In the genomic region with DNA sequence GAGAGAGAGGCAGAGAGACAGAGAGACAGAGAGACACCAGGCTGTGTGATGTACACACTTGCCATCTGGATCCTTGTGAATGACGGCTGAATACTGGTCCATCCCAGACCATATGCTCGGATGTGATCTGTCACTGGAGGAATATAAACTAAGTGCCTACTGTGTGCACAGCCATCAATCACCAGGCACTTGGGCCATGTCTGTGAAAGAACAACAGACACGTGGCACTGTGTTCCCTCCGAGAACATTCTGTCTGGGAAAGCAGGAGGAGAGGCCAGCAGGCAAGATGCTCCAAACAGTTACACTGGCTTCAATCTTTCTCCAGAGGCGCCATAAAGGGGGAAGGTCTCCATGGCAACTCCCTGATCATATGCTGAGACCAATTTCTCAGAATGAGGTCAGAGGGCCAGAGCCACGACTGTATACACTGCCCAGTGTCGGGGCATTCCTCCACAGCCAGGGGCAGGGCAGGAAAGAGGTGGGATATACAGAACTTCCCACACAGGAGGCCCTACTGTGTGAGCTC, we compare ENCODE assay signal across 19 mouse cellular contexts. TPM values are rescaled to one million over a fixed set of nuclear protein-coding genes. Genes with fewer than 3 reads are reported as not detected.
DNase-seq lines count a peak whose midpoint lies in the region; ATAC-seq and TF ChIP-seq lines count a peak whose summit lies in the region.
"Had no signal": no experiment of that assay in that cellular context is flagged by ENCODE, and none has a peak within 500 bp of the region (broad histone marks: within the 10 kb centered on the region; RNA-seq: fewer than 3 reads in every experiment).

No protein-coding gene starts in this region.

- no peak for TF ChIP-seq POLR2A in lung, adult 2 months (IDR thresholded peaks at IDR 0.05; ENCODE audit: borderline replicate concordance, extremely low read depth, low read depth, low read length)

- H3K4me2 ChIP-seq in forebrain, embryonic 14.5 days (ENCODE audit: low read length) = no peak overlapping the region
- no peak overlapping the region for H3K4me2 ChIP-seq in forebrain, embryonic 15.5 days (replicated peaks)
- H3K4me2 ChIP-seq: embryonic facial prominence, embryonic 13.5 days; heart, embryonic 11.5 days; liver, embryonic 11.5 days; lung, embryonic 15.5 days had no signal

- H3K4me3 ChIP-seq in forebrain, embryonic 14.5 days (ENCODE audit: low read depth, low read length) = no peak overlapping the region
- no peak overlapping the region for H3K4me3 ChIP-seq in forebrain, embryonic 15.5 days
- no peak overlapping the region for H3K4me3 ChIP-seq in lung, adult 2 months (replicated peaks; ENCODE audit: extremely low read depth, low read depth, low read length)
- H3K4me3 ChIP-seq: embryonic facial prominence, embryonic 13.5 days; lung, embryonic 15.5 days; megakaryocyte, embryonic 14.5 days; myocyte had no signal

- peak; percentile 50 for DNase-seq in forebrain, embryonic 14.5 days (ENCODE audit: low spot score)
- peak; percentile 46 for DNase-seq in lung, postnatal 10 days
- no peak for DNase-seq in lung, adult 2 months
- peak; percentile 67 for DNase-seq in embryo, embryonic 10.5 days (ENCODE audit: low spot score)
- DNase-seq in retina, embryonic 14.5 days (ENCODE audit: low spot score) = peak; percentile 74
- no peak for DNase-seq in natural killer cell, adult 2 months (ENCODE audit: low spot score in 2 of 2)
- DNase-seq: cerebellum, postnatal 14 days; heart, postnatal 14 days; kidney, postnatal 4 days; right cerebral cortex, postnatal 25 days had no signal

- H3K9ac ChIP-seq in forebrain, embryonic 14.5 days (ENCODE audit: low read length) = no peak overlapping the region
- H3K9ac ChIP-seq in forebrain, embryonic 15.5 days (replicated peaks) = no peak overlapping the region
- H3K9ac ChIP-seq: embryonic facial prominence, embryonic 13.5 days; lung, embryonic 15.5 days had no signal

- no peaks in the 10 kb centered on the region for H3K36me3 ChIP-seq in forebrain, embryonic 14.5 days (ENCODE audit: control insufficient read depth, insufficient read depth, low read length)
- no peaks in the 10 kb centered on the region for H3K36me3 ChIP-seq in forebrain, embryonic 15.5 days
- H3K36me3 ChIP-seq: embryonic facial prominence, embryonic 13.5 days; lung, embryonic 15.5 days had no signal

- no peak for TF ChIP-seq CTCF in lung, adult 2 months (IDR thresholded peaks at IDR 0.05; ENCODE audit: insufficient read depth, low read length)

- H3K9me3 ChIP-seq in forebrain, embryonic 14.5 days (replicated peaks; ENCODE audit: control insufficient read depth, low read length) = no peaks in the 10 kb centered on the region
- no peaks in the 10 kb centered on the region for H3K9me3 ChIP-seq in forebrain, embryonic 15.5 days
- H3K9me3 ChIP-seq: embryonic facial prominence, embryonic 13.5 days; lung, embryonic 15.5 days; megakaryocyte, embryonic 14.5 days had no signal

- H3K4me1 ChIP-seq in forebrain, embryonic 14.5 days (ENCODE audit: control insufficient read depth, insufficient read depth, low read length) = peaks cover 35% of the 10 kb centered on the region
- peaks cover 60% of the 10 kb centered on the region for H3K4me1 ChIP-seq in forebrain, embryonic 15.5 days
- H3K4me1 ChIP-seq in lung, adult 2 months (ENCODE audit: control insufficient read depth, insufficient read depth, low read length) = peaks cover 2% of the 10 kb centered on the region

- no peaks in the 10 kb centered on the region for H3K27me3 ChIP-seq in forebrain, embryonic 14.5 days (replicated peaks; ENCODE audit: control insufficient read depth, insufficient read depth, low read length)
- H3K27me3 ChIP-seq in forebrain, embryonic 15.5 days = no peaks in the 10 kb centered on the region

- no peak for ATAC-seq in forebrain, embryonic 14.5 days
- ATAC-seq in forebrain, embryonic 15.5 days (replicated peaks) = no peak
- ATAC-seq in frontal cortex, adult (ENCODE audit: low TSS enrichment) = no peak
- ATAC-seq: inflammation-experienced regulatory T-cells, adult 6 months had no signal

- no peak overlapping the region for H3K27ac ChIP-seq in forebrain, embryonic 14.5 days (ENCODE audit: low read depth, low read length)
- H3K27ac ChIP-seq in forebrain, embryonic 15.5 days (replicated peaks) = no peak overlapping the region
- H3K27ac ChIP-seq: embryonic facial prominence, embryonic 13.5 days; lung, embryonic 15.5 days had no signal

- WGBS in forebrain, embryonic 14.5 days = 46% methylated on average over 7 of the region's 7 CpGs
- 35% methylated on average over 7 of the region's 7 CpGs for WGBS in forebrain, embryonic 15.5 days
- whole genome bisulfite sequencing in lung, adult 2 months = 68% methylated on average over 7 of the region's 7 CpGs

RNA-seq across cellular contexts. Expression of a gene that starts 3.2 kb away (rescaled TPM):
- polyA plus RNA-seq in forebrain, embryonic 14.5 days (2014; fragmentation: Nextera tagmentation; extraction: Ambion mirVana) = 2.3 and 2.4 TPM in 2 replicates
- 0.88 and 1.2 TPM in 2 replicates for polyA plus RNA-seq in forebrain, embryonic 15.5 days (2015; fragmentation: Nextera tagmentation; extraction: Ambion mirVana)
- polyA plus RNA-seq in lung, adult 2 months (2012; rRNA removed) = 9.0 and 10.2 TPM in 2 replicates
- polyA plus RNA-seq: heart, embryonic 11.5 days; inflammation-experienced regulatory T-cells, adult 6 months; myocyte had no signal

RNA-seq across cellular contexts. Expression of a gene that starts 47.7 kb away (rescaled TPM):
- polyA plus RNA-seq in forebrain, embryonic 14.5 days (2014; fragmentation: Nextera tagmentation; extraction: Ambion mirVana) = 22.6 and 33.6 TPM in 2 replicates
- 31.3 and 32.7 TPM in 2 replicates for polyA plus RNA-seq in forebrain, embryonic 15.5 days (2015; fragmentation: Nextera tagmentation; extraction: Ambion mirVana)
- 35.6 and 39.6 TPM in 2 replicates for polyA plus RNA-seq in lung, adult 2 months (2012; rRNA removed)

Comparison
In these comparisons a context has a peak if more than half of its experiments do, and no peak if none do; other contexts are left out.
1. DNase-seq: peak in forebrain, embryonic 14.5 days (single experiment), lung, postnatal 10 days (single experiment), embryo, embryonic 10.5 days (single experiment) and retina, embryonic 14.5 days (single experiment); none in lung, adult 2 months (single experiment) and natural killer cell, adult 2 months (0 of 2).